Mouse (Mus musculus): ENCODE data around the gene Myo6. TPM values are rescaled to one million over a fixed set of nuclear protein-coding genes. Genes with fewer than 3 reads are reported as not detected.

The Myo6 gene
- polyA plus RNA-seq, 1 experiment, result 39.5 TPM

Other genes starting within 250 kb of the Myo6 start
- 5.3 and 5.5 TPM in 2 replicates for gene Filip1, start 152.2 kb upstream of the Myo6 start, polyA plus RNA-seq (2012; rRNA removed)
- gene Senp6, start 98.1 kb upstream of the Myo6 start, polyA plus RNA-seq (2012; rRNA removed), result 10.0 and 23.0 TPM in 2 replicates

Measured in gonadal fat pad, adult 2 months (tissue).